In the genomic region with DNA sequence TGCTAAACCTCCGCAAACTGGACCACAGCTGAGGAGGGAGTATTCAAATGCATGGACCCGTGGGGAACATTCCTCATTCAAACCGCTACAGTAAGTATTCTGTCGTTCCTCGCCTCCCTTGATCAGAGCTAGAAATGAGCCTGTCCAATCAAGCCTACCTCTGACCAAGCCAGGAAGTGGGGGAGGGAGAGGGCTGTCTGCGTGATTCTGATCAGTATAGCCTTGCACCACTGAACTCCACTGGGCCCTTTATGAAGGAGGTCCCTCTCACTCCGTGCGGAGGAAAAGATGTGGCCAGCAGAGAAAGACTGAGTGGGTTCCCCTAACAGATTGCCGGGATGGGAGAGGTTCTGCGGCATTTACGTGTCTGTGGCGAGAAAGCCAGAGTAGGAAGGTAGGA, we compare ENCODE assay signal across 20 mouse cellular contexts.
DNase-seq lines count a peak whose midpoint lies in the region; ATAC-seq and TF ChIP-seq lines count a peak whose summit lies in the region.
"Had no signal": no experiment of that assay in that cellular context is flagged by ENCODE, and none has a peak within 500 bp of the region (broad histone marks: within the 10 kb centered on the region; RNA-seq: fewer than 3 reads in every experiment).

No protein-coding gene starts in this region.

- H3K9me3 ChIP-seq in heart, embryonic 12.5 days (replicated peaks): no peaks in the 10 kb centered on the region
- H3K9me3 ChIP-seq in kidney, postnatal 0 days (replicated peaks; ENCODE audit: low read length): no peaks in the 10 kb centered on the region
- no peaks in the 10 kb centered on the region for H3K9me3 ChIP-seq in neural tube, embryonic 13.5 days
- H3K9me3 ChIP-seq: embryonic facial prominence, embryonic 12.5 days; forebrain, embryonic 15.5 days; heart, embryonic 10.5 days; heart, embryonic 15.5 days; hindbrain, embryonic 10.5 days had no signal

- H3K27me3 ChIP-seq in heart, embryonic 12.5 days (replicated peaks): peaks cover 41% of the 10 kb centered on the region
- no peaks in the 10 kb centered on the region for H3K27me3 ChIP-seq in kidney, postnatal 0 days (ENCODE audit: insufficient read depth, low read length)
- H3K27me3 ChIP-seq in neural tube, embryonic 13.5 days: peaks cover 6% of the 10 kb centered on the region
- H3K27me3 ChIP-seq: forebrain, embryonic 15.5 days had no signal

- DNase-seq in heart, postnatal 4 days: no peak
- peak; percentile 14 for DNase-seq in kidney, postnatal 0 days (ENCODE audit: low spot score)
- DNase-seq in kidney, adult 11 months: no peak
- no peak for DNase-seq in neural tube, embryonic 10.5 days (ENCODE audit: extremely low spot score, low spot score)
- DNase-seq in lung, postnatal 10 days: no peak
- DNase-seq: adrenal gland, adult 8-10 months; adrenal gland, postnatal 36 days; cerebellum, adult 2 months; cerebellum, postnatal 10 days; gastrocnemius, postnatal 10 days; heart, adult 18-20 months; heart, postnatal 14 days had no signal

- no peaks in the 10 kb centered on the region for H3K4me1 ChIP-seq in heart, embryonic 12.5 days (replicated peaks)
- no peaks in the 10 kb centered on the region for H3K4me1 ChIP-seq in kidney, postnatal 0 days (replicated peaks; ENCODE audit: insufficient read depth, low read length)
- peaks cover 25% of the 10 kb centered on the region for H3K4me1 ChIP-seq in neural tube, embryonic 13.5 days (replicated peaks)

- no peak overlapping the region for H3K4me3 ChIP-seq in heart, embryonic 12.5 days
- no peak overlapping the region for H3K4me3 ChIP-seq in kidney, postnatal 0 days (replicated peaks; ENCODE audit: low read depth, low read length)
- no peak overlapping the region for H3K4me3 ChIP-seq in neural tube, embryonic 13.5 days
- H3K4me3 ChIP-seq: embryonic facial prominence, embryonic 12.5 days; forebrain, embryonic 15.5 days; heart, embryonic 10.5 days; heart, embryonic 15.5 days; hindbrain, embryonic 10.5 days had no signal

- no peak overlapping the region for H3K4me2 ChIP-seq in heart, embryonic 12.5 days
- H3K4me2 ChIP-seq in kidney, postnatal 0 days (ENCODE audit: low read length): peak overlapping the region; percentile 23; the same call in 1 of the 2 replicates
- H3K4me2 ChIP-seq in neural tube, embryonic 13.5 days: no peak overlapping the region
- H3K4me2 ChIP-seq: embryonic facial prominence, embryonic 12.5 days; forebrain, embryonic 15.5 days; heart, embryonic 15.5 days; hindbrain, embryonic 14.5 days had no signal

- no peak overlapping the region for H3K9ac ChIP-seq in heart, embryonic 12.5 days
- no peak overlapping the region for H3K9ac ChIP-seq in kidney, postnatal 0 days (ENCODE audit: low read depth, low read length)
- no peak overlapping the region for H3K9ac ChIP-seq in neural tube, embryonic 13.5 days
- H3K9ac ChIP-seq: embryonic facial prominence, embryonic 12.5 days; forebrain, embryonic 15.5 days; heart, embryonic 15.5 days; hindbrain, embryonic 14.5 days had no signal

- no peak overlapping the region for H3K27ac ChIP-seq in heart, embryonic 12.5 days (ENCODE audit: poor library complexity, severe bottlenecking)
- no peak overlapping the region for H3K27ac ChIP-seq in kidney, postnatal 0 days
- no peak overlapping the region for H3K27ac ChIP-seq in neural tube, embryonic 13.5 days (replicated peaks)
- H3K27ac ChIP-seq: embryonic facial prominence, embryonic 12.5 days; forebrain, embryonic 15.5 days; heart, embryonic 10.5 days; heart, embryonic 15.5 days; hindbrain, embryonic 10.5 days; hindbrain, embryonic 14.5 days had no signal

- no peak for TF ChIP-seq CTCF in kidney, postnatal 0 days (IDR thresholded peaks at IDR 0.05; ENCODE audit: low read depth)

- 0 out of 2 replicates have a peak, but pooled peaks have one; percentile 31 for ATAC-seq in heart, embryonic 12.5 days (ENCODE audit: insufficient number of reproducible peaks, low FRiP score)
- ATAC-seq in kidney, postnatal 0 days (replicated peaks; ENCODE audit: low FRiP score, low read depth): peak; percentile 77
- ATAC-seq in neural tube, embryonic 13.5 days (ENCODE audit: low read depth): 0 out of 2 replicates have a peak, but pooled peaks have one; percentile 34
- ATAC-seq: forebrain, embryonic 15.5 days had no signal

- 45% methylated on average over 12 of the region's 12 CpGs for WGBS in heart, embryonic 12.5 days
- 41% methylated on average over 12 of the region's 12 CpGs for WGBS in kidney, postnatal 0 days
- WGBS in neural tube, embryonic 13.5 days: 45% methylated on average over 12 of the region's 12 CpGs

- no peaks in the 10 kb centered on the region for H3K36me3 ChIP-seq in heart, embryonic 12.5 days
- H3K36me3 ChIP-seq in kidney, postnatal 0 days (ENCODE audit: insufficient read depth, low read length): no peaks in the 10 kb centered on the region
- no peaks in the 10 kb centered on the region for H3K36me3 ChIP-seq in neural tube, embryonic 13.5 days
- H3K36me3 ChIP-seq: embryonic facial prominence, embryonic 12.5 days; forebrain, embryonic 15.5 days; heart, embryonic 10.5 days; heart, embryonic 15.5 days; hindbrain, embryonic 10.5 days had no signal
